Mouse (Mus musculus): ENCODE data around the gene Gm11146. TPM values are rescaled to one million over a fixed set of nuclear protein-coding genes. Genes with fewer than 3 reads are reported as not detected.

Gene Gm11146
- polyA plus RNA-seq, 1 experiment: not detected

DNA sequence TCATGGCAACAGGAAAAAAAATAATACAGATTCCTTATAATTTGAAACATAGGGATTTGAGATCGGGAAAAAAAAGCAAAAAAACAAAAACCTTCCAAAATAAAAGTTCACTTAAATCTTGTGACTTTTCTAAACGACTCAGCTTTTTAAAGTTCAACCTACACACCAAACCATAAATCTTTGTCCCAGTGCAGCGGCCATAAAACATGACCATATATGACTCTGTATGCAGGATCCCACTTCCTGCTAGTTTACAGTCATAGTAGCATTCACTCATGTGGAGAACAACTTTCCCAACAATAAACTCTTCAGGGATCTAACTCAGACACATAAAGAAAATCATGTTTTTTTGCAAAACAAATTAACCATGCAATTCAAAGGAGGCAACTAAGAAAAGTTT, 39.0 kb downstream of the Gm11146 start:
- DNase-seq (ENCODE audit: extremely low spot score in 1 of 2, low spot score in 1 of 2): no peak

DNA sequence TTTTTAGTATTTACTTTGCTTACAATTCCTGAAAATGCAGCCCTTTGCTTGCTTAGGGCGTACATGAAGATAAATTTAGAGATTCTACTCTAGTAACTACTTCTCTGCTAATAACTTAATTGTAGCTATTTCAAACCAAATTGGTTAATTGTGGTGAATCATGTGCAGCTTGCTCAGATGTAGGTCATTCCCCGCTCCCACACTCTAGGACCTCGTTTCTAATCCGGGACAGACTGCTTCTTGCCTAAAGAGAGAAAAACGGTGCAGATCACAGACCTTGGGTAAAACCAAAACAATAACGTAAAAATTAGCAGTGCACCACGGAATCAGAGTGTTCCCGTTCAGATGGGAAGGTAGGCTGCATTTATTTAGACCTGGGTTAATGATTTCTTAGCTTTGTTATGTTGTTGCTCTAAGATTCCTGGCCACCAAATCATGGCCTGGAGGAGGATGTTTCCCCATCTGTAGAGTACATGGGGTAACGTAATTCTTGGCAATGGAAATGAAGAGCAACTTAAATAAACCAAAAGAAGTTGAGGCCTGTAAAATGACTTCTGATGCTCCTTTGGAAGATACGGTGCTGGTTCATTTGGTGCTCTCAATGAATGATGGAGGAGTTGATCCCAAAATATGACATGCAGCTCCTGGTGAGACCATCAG, 45.3 kb downstream of the Gm11146 start:
- DNase-seq (ENCODE audit: extremely low spot score in 1 of 2, low spot score in 1 of 2): peak in 1 of 2 experiments; percentile 25

DNA sequence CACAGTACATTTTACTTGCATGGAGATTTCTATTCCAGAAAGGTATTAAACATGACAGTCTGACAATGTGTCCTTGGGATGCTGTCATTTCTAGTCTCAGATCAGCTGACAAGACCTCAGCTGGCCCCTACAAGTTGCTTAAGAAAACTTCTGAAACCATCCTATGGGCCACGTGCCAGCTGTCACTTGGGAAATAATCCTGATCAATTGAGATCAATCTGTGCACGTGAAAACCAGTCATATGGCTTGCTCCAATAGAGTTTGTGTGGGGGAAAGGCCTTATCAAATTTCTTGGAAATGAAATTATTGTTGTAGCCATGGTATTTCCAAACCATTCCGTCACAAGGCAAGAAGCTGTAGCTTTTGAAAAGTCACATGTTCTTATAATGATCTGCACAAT, 50.8 kb downstream of the Gm11146 start:
- DNase-seq (ENCODE audit: extremely low spot score in 1 of 2, low spot score in 1 of 2): no peak

Data from frontal cortex, adult 2 months (tissue).